Mouse (Mus musculus) liver, embryonic 16.5 days (tissue): ENCODE results near the gene Carns1. TPM values are rescaled to one million over a fixed set of nuclear protein-coding genes. Genes with fewer than 3 reads are reported as not detected.

Source experiments
- ATAC-seq: fragments of 200-750 bp; cut with Nextera tagmentation; 2 replicates; pipeline ENCODE4 v1.8.0; 2017; ENCODE audit warnings: low read depth, mild to moderate bottlenecking, moderate number of reproducible peaks, moderate library complexity
- H3K27ac ChIP-seq: fragments of 300-500 bp; sonication (generic); 2 replicates; pipeline ENCODE4 v1.5.1; 2014; ENCODE audit warnings: mild to moderate bottlenecking, low read length
- H3K27me3 ChIP-seq: fragments of 300-500 bp; sonication (generic); 2 replicates; pipeline ENCODE4 v1.6.1; 2014; ENCODE audit warnings: low read depth, low read length, mixed read lengths; ENCODE audit not compliant: control insufficient read depth, insufficient read depth
- H3K36me3 ChIP-seq: fragments of 300-500 bp; sonication (generic); 2 replicates; pipeline ENCODE4 v1.6.1; 2014; ENCODE audit warnings: mild to moderate bottlenecking; ENCODE audit not compliant: control insufficient read depth, insufficient read depth
- H3K4me1 ChIP-seq: fragments of 300-500 bp; sonication (generic); 2 replicates; pipeline ENCODE4 v1.6.1; 2014; ENCODE audit warnings: low read depth, low read length, mixed read lengths; ENCODE audit not compliant: control insufficient read depth
- H3K4me2 ChIP-seq: fragments of 300-500 bp; sonication (generic); 2 replicates; pipeline ENCODE4 v1.6.1; 2014; ENCODE audit warnings: low read depth, low read length, mixed read lengths
- H3K4me3 ChIP-seq: fragments of 300-500 bp; sonication (generic); 2 replicates; pipeline ENCODE4 v1.5.1; 2014; ENCODE audit warnings: low read depth, mild to moderate bottlenecking, low read length
- H3K9ac ChIP-seq: fragments of 300-500 bp; sonication (generic); 2 replicates; pipeline ENCODE4 v1.6.1; 2014; ENCODE audit warnings: low read depth, low read length
- H3K9me3 ChIP-seq: fragments of 300-500 bp; sonication (generic); replicated peaks from 2 replicates; pipeline ENCODE4 v1.6.1; 2016; ENCODE audit warnings: low read length; ENCODE audit not compliant: control insufficient read depth
- WGBS: fragments of 180-500 bp; shearing (Covaris S2); extraction: QIAGEN DNeasy Blood & Tissue Kit; methylation state at CpG from one replicate; pipeline ENCODE4 v1.1.7; 2014; ENCODE audit not compliant: insufficient replicate concordance; 5-methylcytosine and 5-hydroxymethylcytosine counted together
- polyA plus RNA-seq: library from polyadenylated mRNA; unstranded; fragments of >200 nt; fragmentation: Nextera tagmentation; extraction: Ambion mirVana; gene quantifications from 2 replicates; pipeline ENCODE4 v1.2.1, GENCODE M21; 2015

Gene Carns1
- polyA plus RNA-seq, 1 experiment from 2014 or later = 0.67 TPM

- Histone ChIP-seq H3K4me1 (peaks cover 19% of the 10 kb centered on the region), H3K27me3 (peaks cover 8% of the 10 kb centered on the region), H3K27ac (no peak overlapping the region), H3K36me3 (no peaks in the 10 kb centered on the region), H3K9ac (no peak overlapping the region), H3K4me3 (no peak overlapping the region), H3K4me2 (no peak overlapping the region), H3K9me3 (no peaks in the 10 kb centered on the region)
- no peak for ATAC-seq
- WGBS = 61% methylated on average over 4 of the region's 4 CpGs
These were observed 29.6 kb upstream of the Carns1 start for GRCm38 (mm10) chr19:4204889-4205288.

GRCm38 (mm10) chr19:4203604-4204326 is 28.5 kb upstream of the Carns1 start:
- peak overlapping the region; percentile 61 for H3K27ac ChIP-seq
- H3K4me3 ChIP-seq = no peak overlapping the region
- H3K9ac ChIP-seq = no peak overlapping the region
- ATAC-seq = no peak
- no peaks in the 10 kb centered on the region for H3K9me3 ChIP-seq
- H3K36me3 ChIP-seq = 0 out of 2 replicates have a peak, but pooled peaks cover 2% of the 10 kb centered on the region
- WGBS = 22% methylated on average over 13 of the region's 13 CpGs
- no peak overlapping the region for H3K4me2 ChIP-seq
- H3K27me3 ChIP-seq = peaks cover 8% of the 10 kb centered on the region
- H3K4me1 ChIP-seq = peaks cover 21% of the 10 kb centered on the region

- Histone ChIP-seq H3K36me3 (0 out of 2 replicates have a peak, but pooled peaks cover 2% of the 10 kb centered on the region), H3K4me1 (peaks cover 21% of the 10 kb centered on the region), H3K9me3 (no peaks in the 10 kb centered on the region), H3K4me3 (no peak overlapping the region), H3K9ac (no peak overlapping the region), H3K4me2 (no peak overlapping the region), H3K27ac (no peak overlapping the region), H3K27me3 (peaks cover 8% of the 10 kb centered on the region)
- ATAC-seq = no peak
- 37% methylated on average over 3 of the region's 3 CpGs for WGBS
These were observed 27.9 kb upstream of the Carns1 start for GRCm38 (mm10) chr19:4203148-4203547.

DNA sequence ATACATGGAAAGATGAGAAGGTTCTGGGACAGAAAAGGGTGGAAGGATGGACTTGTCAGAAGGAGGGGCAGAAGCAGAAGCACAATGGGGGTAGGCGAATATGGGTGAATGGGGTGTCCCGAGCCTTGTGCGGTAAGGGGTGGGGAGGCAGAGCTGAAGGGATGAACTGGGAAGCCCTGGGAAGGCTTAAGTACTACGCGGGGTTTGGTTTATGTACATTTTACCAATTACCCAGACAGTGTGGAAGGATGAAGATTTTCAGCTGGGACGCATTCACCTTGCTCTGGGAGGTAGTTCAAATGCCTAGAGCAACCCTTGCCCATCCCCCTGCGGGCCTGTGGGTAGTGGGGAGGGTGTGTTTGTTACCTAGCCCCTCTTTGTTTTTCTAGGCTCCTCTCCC is 26.9 kb upstream of the Carns1 start:
- H3K9me3 ChIP-seq = no peaks in the 10 kb centered on the region
- peak overlapping the region; percentile 75 for H3K4me3 ChIP-seq
- H3K27ac ChIP-seq = peak overlapping the region; percentile 74; the same call in 1 of the 2 replicates
- 0 out of 2 replicates have a peak, but pooled peaks cover 4% of the 10 kb centered on the region for H3K36me3 ChIP-seq
- peak overlapping the region; percentile 76; the same call in 1 of the 2 replicates for H3K9ac ChIP-seq
- WGBS = 41% methylated on average over 7 of the region's 7 CpGs
- no peak for ATAC-seq
- peaks cover 24% of the 10 kb centered on the region for H3K4me1 ChIP-seq
- peaks cover 8% of the 10 kb centered on the region for H3K27me3 ChIP-seq
- peak overlapping the region; percentile 99 for H3K4me2 ChIP-seq

GRCm38 (mm10) chr19:4201291-4201909 is 26.1 kb upstream of the Carns1 start, which contains the start of gene Rad9a:
Gene Rad9a (minus strand): TSS chr19:4201662.
- Histone ChIP-seq H3K4me3 (peak within 1 kb of the TSS; percentile 75), H3K36me3 (peaks cover 9% of the 10 kb centered on the region; the same call in 1 of the 2 replicates), H3K9ac (peak within 1 kb of the TSS; percentile 76), H3K4me2 (peak within 1 kb of the TSS; percentile 99), H3K27me3 (peaks cover 8% of the 10 kb centered on the region), H3K27ac (peak within 1 kb of the TSS; percentile 74), H3K9me3 (no peaks in the 10 kb centered on the region), H3K4me1 (peaks cover 32% of the 10 kb centered on the region)
- ATAC-seq = peak; percentile 84
- under 1% methylated on average over 34 of the region's 34 CpGs for WGBS

GRCm38 (mm10) chr19:4197180-4197579 is 21.9 kb upstream of the Carns1 start:
- no peaks in the 10 kb centered on the region for H3K9me3 ChIP-seq
- peaks cover 33% of the 10 kb centered on the region for H3K36me3 ChIP-seq
- H3K27ac ChIP-seq = peak overlapping the region; percentile 46; the same call in 1 of the 2 replicates
- no peak overlapping the region for H3K9ac ChIP-seq
- no peak for ATAC-seq
- H3K4me3 ChIP-seq = no peak overlapping the region
- WGBS = 57% methylated on average over 3 of the region's 3 CpGs
- no peak overlapping the region for H3K4me2 ChIP-seq
- peaks cover 60% of the 10 kb centered on the region for H3K4me1 ChIP-seq
- no peaks in the 10 kb centered on the region for H3K27me3 ChIP-seq

DNA sequence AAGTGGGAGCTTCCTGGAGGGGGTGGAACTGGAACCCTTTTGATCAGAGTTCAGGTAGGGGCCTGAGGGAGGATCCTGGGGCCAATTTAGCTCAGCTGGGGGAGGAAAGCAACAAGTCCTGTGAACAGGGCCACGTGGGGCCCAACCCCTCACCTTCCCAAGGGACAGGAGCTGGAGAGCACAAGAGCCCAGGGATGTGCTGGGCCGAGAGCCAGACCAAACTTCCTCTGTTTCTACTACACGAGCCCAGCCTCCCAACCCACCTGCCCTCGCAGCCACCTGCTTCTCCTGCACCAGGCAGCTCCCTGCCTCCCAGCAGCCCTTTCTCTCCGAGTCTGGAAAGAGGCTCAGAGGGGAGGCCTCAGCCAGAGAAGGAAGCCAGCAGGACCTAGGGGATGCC is 21.3 kb upstream of the Carns1 start:
- no peak for ATAC-seq
- WGBS = 40% methylated on average over 5 of the region's 5 CpGs

GRCm38 (mm10) chr19:4196048-4196447 is 20.8 kb upstream of the Carns1 start:
- Histone ChIP-seq H3K36me3 (peaks cover 33% of the 10 kb centered on the region), H3K4me3 (no peak overlapping the region), H3K27ac (no peak overlapping the region), H3K9ac (no peak overlapping the region), H3K9me3 (no peaks in the 10 kb centered on the region), H3K4me2 (no peak overlapping the region), H3K27me3 (no peaks in the 10 kb centered on the region), H3K4me1 (peaks cover 60% of the 10 kb centered on the region)
- ATAC-seq = no peak
- 55% methylated on average over 2 of the region's 2 CpGs for WGBS

More for the DNA sequence above, 21.3 kb upstream of the Carns1 start:
- H3K4me3 ChIP-seq = no peak overlapping the region
- no peak overlapping the region for H3K27ac ChIP-seq
- H3K9me3 ChIP-seq = no peaks in the 10 kb centered on the region
- no peak overlapping the region for H3K9ac ChIP-seq
- no peak overlapping the region for H3K4me2 ChIP-seq
- H3K27me3 ChIP-seq = no peaks in the 10 kb centered on the region
- H3K36me3 ChIP-seq = peaks cover 33% of the 10 kb centered on the region
- peaks cover 55% of the 10 kb centered on the region for H3K4me1 ChIP-seq
